Mouse (Mus musculus): ENCODE results near the gene Slc35e1. TPM values are rescaled to one million over a fixed set of nuclear protein-coding genes. Genes with fewer than 3 reads are reported as not detected.

Gene Slc35e1
- total RNA-seq, 1 experiment from 2014 or later = 25.3 TPM

DNA sequence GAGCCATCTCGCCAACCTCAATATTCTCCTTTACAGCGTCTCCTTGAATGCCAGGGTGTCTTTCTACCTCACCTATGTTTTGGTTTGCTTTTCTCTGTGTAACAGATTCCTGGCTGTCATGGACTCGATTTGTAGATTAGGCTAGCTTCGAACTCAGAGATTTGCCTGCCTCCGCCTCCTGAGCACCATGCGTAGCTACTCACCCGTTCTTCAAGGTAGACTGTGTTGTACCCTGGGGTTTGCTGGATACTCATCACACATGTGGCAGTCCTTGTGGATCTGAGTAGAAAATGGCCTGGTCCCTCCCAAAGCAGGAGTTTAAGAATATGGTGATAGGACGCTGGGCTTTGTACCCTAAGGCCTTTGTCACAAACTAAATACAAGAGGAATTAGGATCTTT is 967 bp upstream of the Slc35e1 start:
- ATAC-seq (replicated peaks in 1 of 2; ENCODE audit: insufficient read depth in 1 of 2, low FRiP score in 2 of 2, low TSS enrichment in 1 of 2, low read depth in 1 of 2, poor library complexity in 2 of 2, severe bottlenecking in 2 of 2) = no peak

- ATAC-seq (replicated peaks in 1 of 2; ENCODE audit: insufficient read depth in 1 of 2, low FRiP score in 2 of 2, low TSS enrichment in 1 of 2, low read depth in 1 of 2, poor library complexity in 2 of 2, severe bottlenecking in 2 of 2) = peak; percentile 90 to 97
Observed at GRCm38 (mm10) chr8:72492622-72493081, 238 bp upstream of the Slc35e1 start.

DNA sequence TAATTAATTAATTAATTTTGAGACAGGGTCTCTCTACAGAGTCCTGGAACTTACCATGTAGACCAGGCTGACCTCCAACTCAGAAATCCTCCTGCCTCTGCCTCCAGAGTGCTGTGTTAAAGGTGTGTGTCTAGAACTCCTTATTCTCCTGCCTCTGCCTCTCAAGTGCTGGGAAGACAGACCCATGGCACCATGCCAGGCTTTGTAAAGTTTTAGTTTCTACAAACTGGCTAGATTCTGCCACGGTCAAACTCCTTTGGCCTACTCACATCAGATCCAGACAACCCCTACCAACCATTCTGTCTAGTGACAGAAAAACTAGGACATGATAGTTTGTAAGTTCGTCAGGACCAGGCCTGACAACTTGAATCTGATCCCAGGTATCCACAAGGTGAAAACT is 1.4 kb downstream of the Slc35e1 start:
- ATAC-seq (replicated peaks in 1 of 2; ENCODE audit: insufficient read depth in 1 of 2, low FRiP score in 2 of 2, low TSS enrichment in 1 of 2, low read depth in 1 of 2, poor library complexity in 2 of 2, severe bottlenecking in 2 of 2) = no peak

GRCm38 (mm10) chr8:72487014-72487413 is 5.4 kb downstream of the Slc35e1 start:
- peak in 1 of 2 experiments; percentile 19; a peak in 1 of 4 replicates for ATAC-seq (replicated peaks in 1 of 2; ENCODE audit: insufficient read depth in 1 of 2, low FRiP score in 2 of 2, low TSS enrichment in 1 of 2, low read depth in 1 of 2, poor library complexity in 2 of 2, severe bottlenecking in 2 of 2)

DNA sequence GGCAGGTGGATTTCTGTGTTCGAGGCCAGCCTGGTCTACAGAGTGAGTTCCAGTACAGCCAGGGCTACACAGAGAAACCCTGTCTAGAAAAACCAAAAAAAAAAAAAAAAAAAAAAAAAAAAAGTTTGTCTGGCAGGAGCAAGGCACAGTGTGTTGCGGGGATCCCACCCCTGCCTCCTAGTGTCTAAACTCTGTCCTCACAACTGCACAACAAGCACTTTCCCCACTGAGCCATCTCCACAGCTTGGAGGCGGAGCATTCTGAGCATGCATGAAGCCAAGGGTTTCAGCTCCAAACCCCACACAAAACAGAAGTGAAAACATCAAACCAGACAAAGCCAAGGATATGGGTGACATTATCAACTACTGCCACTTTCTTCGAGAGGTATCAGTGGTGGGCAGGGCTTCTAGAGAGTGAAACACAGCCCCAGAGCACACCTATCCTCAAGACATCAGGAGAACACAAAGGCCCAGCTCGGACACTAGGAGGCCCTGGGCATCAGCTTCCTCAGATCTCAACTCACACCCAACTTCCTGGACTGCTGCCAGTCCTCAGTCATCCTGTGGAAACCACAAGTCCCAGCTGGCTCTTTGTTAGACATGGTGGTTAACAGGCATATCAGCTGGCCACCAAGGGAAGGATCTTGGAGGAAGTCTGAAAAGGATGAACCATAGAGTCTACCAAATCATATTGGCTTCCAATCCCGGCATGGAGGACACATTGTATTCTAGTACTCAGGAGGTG is 6.8 kb downstream of the Slc35e1 start:
- ATAC-seq (replicated peaks in 1 of 2; ENCODE audit: insufficient read depth in 1 of 2, low FRiP score in 2 of 2, low TSS enrichment in 1 of 2, low read depth in 1 of 2, poor library complexity in 2 of 2, severe bottlenecking in 2 of 2) = peak; percentile 79 to 85

- ATAC-seq (replicated peaks in 1 of 2; ENCODE audit: insufficient read depth in 1 of 2, low FRiP score in 2 of 2, low TSS enrichment in 1 of 2, low read depth in 1 of 2, poor library complexity in 2 of 2, severe bottlenecking in 2 of 2) = peak; percentile 94
Observed at GRCm38 (mm10) chr8:72474826-72475546, 17.4 kb downstream of the Slc35e1 start, which contains the start of gene Cherp. Gene Cherp (minus strand): TSS chr8:72475226.

DNA sequence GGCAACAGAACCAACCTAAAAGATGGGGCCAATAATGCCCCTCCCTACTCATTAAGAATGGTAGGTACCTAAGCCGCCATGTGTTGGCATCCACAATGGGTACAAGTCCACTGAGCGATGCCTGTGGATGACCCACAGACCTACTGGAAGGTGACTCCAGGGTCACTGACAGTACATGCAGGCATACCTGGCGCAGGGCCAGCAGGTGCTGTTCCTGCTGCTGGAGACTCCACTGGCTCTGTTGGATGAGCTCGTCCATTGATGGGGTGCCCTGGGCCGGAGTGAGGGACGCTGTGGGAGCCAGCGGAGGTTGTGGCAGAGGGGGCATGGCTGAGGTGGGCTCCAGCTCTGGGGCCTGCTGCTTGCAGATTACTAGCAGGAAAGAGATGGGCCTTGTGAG is 21.7 kb downstream of the Slc35e1 start:
- no peak for ATAC-seq (replicated peaks in 1 of 2; ENCODE audit: insufficient read depth in 1 of 2, low FRiP score in 2 of 2, low TSS enrichment in 1 of 2, low read depth in 1 of 2, poor library complexity in 2 of 2, severe bottlenecking in 2 of 2)

DNA sequence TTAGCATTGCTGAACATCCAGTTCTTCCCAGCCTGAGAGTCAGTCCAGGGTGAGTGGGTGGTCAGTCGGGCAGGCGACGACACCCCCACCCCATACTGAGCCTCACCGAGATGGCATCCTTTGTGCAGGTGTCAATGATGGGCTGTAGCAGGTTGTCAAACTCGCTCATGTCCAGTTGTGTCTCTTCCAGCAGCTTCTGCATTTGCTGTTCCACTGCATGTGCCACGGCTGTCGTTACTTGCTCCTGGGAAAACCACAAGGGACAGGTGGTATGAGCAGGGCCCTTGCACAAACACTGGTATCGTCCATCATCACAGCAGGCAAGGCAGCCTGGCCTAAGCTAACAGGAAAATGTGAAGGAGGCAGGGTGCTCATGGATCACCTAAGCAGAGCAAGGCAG is 22.4 kb downstream of the Slc35e1 start:
- ATAC-seq (replicated peaks in 1 of 2; ENCODE audit: insufficient read depth in 1 of 2, low FRiP score in 2 of 2, low TSS enrichment in 1 of 2, low read depth in 1 of 2, poor library complexity in 2 of 2, severe bottlenecking in 2 of 2) = no peak

- ATAC-seq (replicated peaks in 1 of 2; ENCODE audit: insufficient read depth in 1 of 2, low FRiP score in 2 of 2, low TSS enrichment in 1 of 2, low read depth in 1 of 2, poor library complexity in 2 of 2, severe bottlenecking in 2 of 2) = no peak
Observed at GRCm38 (mm10) chr8:72469243-72469642, 23.2 kb downstream of the Slc35e1 start.

- no peak for ATAC-seq (replicated peaks in 1 of 2; ENCODE audit: insufficient read depth in 1 of 2, low FRiP score in 2 of 2, low TSS enrichment in 1 of 2, low read depth in 1 of 2, poor library complexity in 2 of 2, severe bottlenecking in 2 of 2)
Observed at GRCm38 (mm10) chr8:72464211-72464610, 28.2 kb downstream of the Slc35e1 start.

GRCm38 (mm10) chr8:72459881-72460533 is 32.4 kb downstream of the Slc35e1 start:
- ATAC-seq (replicated peaks in 1 of 2; ENCODE audit: insufficient read depth in 1 of 2, low FRiP score in 2 of 2, low TSS enrichment in 1 of 2, low read depth in 1 of 2, poor library complexity in 2 of 2, severe bottlenecking in 2 of 2) = no peak

GRCm38 (mm10) chr8:72458457-72458856 is 34.0 kb downstream of the Slc35e1 start:
- no peak for ATAC-seq (replicated peaks in 1 of 2; ENCODE audit: insufficient read depth in 1 of 2, low FRiP score in 2 of 2, low TSS enrichment in 1 of 2, low read depth in 1 of 2, poor library complexity in 2 of 2, severe bottlenecking in 2 of 2)

DNA sequence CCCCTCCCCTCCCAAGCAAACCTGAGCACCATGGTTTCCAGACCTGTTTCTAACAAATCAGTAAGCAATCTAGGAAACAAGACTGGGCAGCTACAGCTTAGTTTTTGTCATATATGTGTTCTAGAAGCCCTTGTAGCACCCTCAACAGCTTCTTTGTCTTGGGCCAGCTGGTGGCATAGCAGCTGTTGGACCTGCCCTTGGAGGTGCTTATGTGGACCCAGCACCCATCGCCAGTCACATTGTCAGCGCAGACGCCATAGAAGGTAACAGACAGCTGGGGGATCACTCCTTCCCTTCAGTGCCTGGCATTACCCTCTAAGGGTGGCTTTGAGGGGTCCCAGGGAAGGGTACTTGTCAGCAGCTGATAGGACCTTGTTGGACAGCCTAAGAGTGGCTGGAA is 34.6 kb downstream of the Slc35e1 start:
- no peak for ATAC-seq (replicated peaks in 1 of 2; ENCODE audit: insufficient read depth in 1 of 2, low FRiP score in 2 of 2, low TSS enrichment in 1 of 2, low read depth in 1 of 2, poor library complexity in 2 of 2, severe bottlenecking in 2 of 2)

DNA sequence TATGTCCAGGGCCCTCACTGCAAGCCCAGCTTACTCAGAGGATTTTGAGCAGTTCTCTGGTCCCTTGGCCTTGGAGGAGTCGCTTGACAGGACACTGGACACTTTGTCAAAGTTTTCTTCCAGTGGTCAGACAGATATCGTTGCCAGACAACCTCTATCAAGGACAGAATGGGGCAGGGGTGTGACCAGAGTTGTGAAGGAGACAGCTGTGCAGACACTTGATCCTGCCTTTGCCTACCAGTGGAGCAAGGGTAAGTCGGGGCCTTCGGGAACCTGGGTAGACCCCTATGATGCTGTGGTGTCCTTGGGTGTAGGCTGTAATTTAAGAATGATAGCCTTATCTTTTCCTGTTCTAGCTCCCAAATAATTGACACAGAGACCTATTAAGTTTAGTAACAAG is 37.1 kb downstream of the Slc35e1 start:
- ATAC-seq (replicated peaks in 1 of 2; ENCODE audit: insufficient read depth in 1 of 2, low FRiP score in 2 of 2, low TSS enrichment in 1 of 2, low read depth in 1 of 2, poor library complexity in 2 of 2, severe bottlenecking in 2 of 2) = no peak

DNA sequence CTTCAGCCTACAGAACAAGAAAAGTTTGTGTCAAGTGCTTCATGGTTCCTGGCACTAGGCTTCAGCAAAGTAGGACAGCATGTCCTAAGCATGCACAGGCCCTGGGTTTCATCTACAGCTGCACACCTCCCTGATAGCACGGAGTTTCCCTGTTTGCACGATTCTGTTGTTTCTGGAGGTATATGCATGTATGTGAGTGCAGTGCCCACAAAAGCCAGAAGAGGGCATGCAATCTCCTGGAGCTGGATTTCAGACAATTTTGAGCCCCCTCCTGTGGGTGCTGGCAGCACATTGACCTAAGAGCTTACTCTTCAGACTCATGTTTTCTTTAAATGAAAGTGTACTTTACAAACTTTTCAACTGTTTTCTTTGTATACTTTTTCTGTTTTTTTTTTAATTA is 38.5 kb downstream of the Slc35e1 start:
- no peak for ATAC-seq (replicated peaks in 1 of 2; ENCODE audit: insufficient read depth in 1 of 2, low FRiP score in 2 of 2, low TSS enrichment in 1 of 2, low read depth in 1 of 2, poor library complexity in 2 of 2, severe bottlenecking in 2 of 2)

- no peak for ATAC-seq (replicated peaks in 1 of 2; ENCODE audit: insufficient read depth in 1 of 2, low FRiP score in 2 of 2, low TSS enrichment in 1 of 2, low read depth in 1 of 2, poor library complexity in 2 of 2, severe bottlenecking in 2 of 2)
Observed at GRCm38 (mm10) chr8:72451516-72451915, 40.9 kb downstream of the Slc35e1 start.

DNA sequence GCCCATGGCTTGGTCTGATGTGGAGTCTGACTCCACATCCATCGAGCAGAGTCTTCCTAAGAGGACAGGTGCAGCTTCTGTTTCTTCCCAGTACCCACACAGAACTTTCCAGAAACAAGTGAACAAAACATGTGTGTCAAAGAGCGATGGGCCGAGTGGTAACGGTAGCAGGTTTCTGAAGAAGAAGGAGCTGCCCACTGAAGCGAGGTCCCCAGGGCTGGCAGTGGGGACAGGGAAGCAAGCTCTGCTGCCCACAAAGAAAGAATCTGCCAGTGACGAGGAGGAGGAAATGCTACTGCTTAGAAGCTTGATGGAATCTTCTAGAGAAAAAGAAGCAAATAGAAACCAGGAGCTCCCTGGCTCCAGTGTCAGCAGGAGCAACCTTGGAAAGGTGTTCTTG is 47.3 kb downstream of the Slc35e1 start:
- no peak for ATAC-seq (replicated peaks in 1 of 2; ENCODE audit: insufficient read depth in 1 of 2, low FRiP score in 2 of 2, low TSS enrichment in 1 of 2, low read depth in 1 of 2, poor library complexity in 2 of 2, severe bottlenecking in 2 of 2)

GRCm38 (mm10) chr8:72443994-72444350 is 48.4 kb downstream of the Slc35e1 start:
- ATAC-seq (replicated peaks in 1 of 2; ENCODE audit: insufficient read depth in 1 of 2, low FRiP score in 2 of 2, low TSS enrichment in 1 of 2, low read depth in 1 of 2, poor library complexity in 2 of 2, severe bottlenecking in 2 of 2) = no peak; a peak in 1 of 4 replicates

Data from hematopoietic stem cell, adult 5-6 weeks (primary cell).